In genomic region chr5:147073805-147074204, GRCm38 (mm10) we compare ENCODE assay signal across 13 mouse cellular contexts.
"Had no signal": no experiment of that assay in that cellular context is flagged by ENCODE, and none has a peak within 500 bp of the region (broad histone marks: within the 10 kb centered on the region; RNA-seq: fewer than 3 reads in every experiment).

No protein-coding gene starts in this region.

- H3K9ac ChIP-seq: limb, embryonic 15.5 days; liver, embryonic 15.5 days; midbrain, embryonic 15.5 days had no signal

- H3K4me3 ChIP-seq: limb, embryonic 15.5 days; liver, embryonic 15.5 days; megakaryocyte, embryonic 14.5 days; midbrain, embryonic 15.5 days had no signal

- DNase-seq: kidney, adult 2 months; kidney, postnatal 36 days; layer of hippocampus, adult 9-11 months; layer of hippocampus, postnatal 36 days; thymus, adult 2 months; thymus, postnatal 25 days had no signal

- H3K27ac ChIP-seq: limb, embryonic 15.5 days; liver, embryonic 15.5 days; macrophage; midbrain, embryonic 15.5 days had no signal

- H3K9me3 ChIP-seq: limb, embryonic 15.5 days; liver, embryonic 15.5 days; megakaryocyte, embryonic 14.5 days; midbrain, embryonic 15.5 days had no signal

- H3K27me3 ChIP-seq: limb, embryonic 15.5 days; liver, embryonic 15.5 days; megakaryocyte, embryonic 14.5 days; midbrain, embryonic 15.5 days had no signal

- H3K36me3 ChIP-seq: limb, embryonic 15.5 days; midbrain, embryonic 15.5 days had no signal

- H3K4me2 ChIP-seq: limb, embryonic 15.5 days; midbrain, embryonic 11.5 days; midbrain, embryonic 15.5 days had no signal

- ATAC-seq: intestine, embryonic 16.5 days; midbrain, embryonic 15.5 days had no signal
